Comparison of ENCODE assay signal across 22 mouse cellular contexts in genomic region chr1:186585571-186586164, GRCm38 (mm10).
A peak's percentile ranks its signal among the peaks of the same experiment; 100 is the strongest.
DNase-seq lines count a peak whose midpoint lies in the region; ATAC-seq and TF ChIP-seq lines count a peak whose summit lies in the region.
"Had no signal": no experiment of that assay in that cellular context is flagged by ENCODE, and none has a peak within 500 bp of the region (broad histone marks: within the 10 kb centered on the region; RNA-seq: fewer than 3 reads in every experiment).

No protein-coding gene starts in this region.

- no peak overlapping the region for H3K9ac ChIP-seq in heart, embryonic 14.5 days (ENCODE audit: low read length)
- no peak overlapping the region for H3K9ac ChIP-seq in intestine, embryonic 15.5 days
- H3K9ac ChIP-seq: forebrain, embryonic 13.5 days; neural tube, embryonic 12.5 days had no signal

- peaks cover 28 to 63% of the 10 kb centered on the region in 2 experiments for H3K4me1 ChIP-seq in heart, embryonic 14.5 days (ENCODE audit: control insufficient read depth in 2 of 2, insufficient read depth in 2 of 2, low read length in 2 of 2)
- peaks cover 29% of the 10 kb centered on the region for H3K4me1 ChIP-seq in embryonic fibroblast, embryonic 13.5 days (ENCODE audit: control insufficient read depth, insufficient read depth, low read length)
- no peaks in the 10 kb centered on the region for H3K4me1 ChIP-seq in intestine, embryonic 15.5 days (replicated peaks)
- H3K4me1 ChIP-seq: forebrain, embryonic 13.5 days; neural tube, embryonic 12.5 days had no signal

- ATAC-seq in heart, embryonic 14.5 days (ENCODE audit: insufficient number of reproducible peaks, insufficient read depth, low FRiP score, low read depth), result no peak
- no peak for ATAC-seq in intestine, embryonic 15.5 days
- ATAC-seq: forebrain, embryonic 13.5 days had no signal

- H3K27me3 ChIP-seq in heart, embryonic 14.5 days (ENCODE audit: control insufficient read depth, insufficient read depth, low read length), result no peaks in the 10 kb centered on the region
- H3K27me3 ChIP-seq in myocyte (ENCODE audit: control insufficient read depth, insufficient read depth, insufficient read length), result no peaks in the 10 kb centered on the region
- H3K27me3 ChIP-seq in intestine, embryonic 15.5 days (replicated peaks), result no peaks in the 10 kb centered on the region
- H3K27me3 ChIP-seq: CH12.LX; forebrain, embryonic 13.5 days; neural tube, embryonic 12.5 days had no signal

- TF ChIP-seq POLR2A in embryonic fibroblast, embryonic 13.5 days (IDR thresholded peaks at IDR 0.05; ENCODE audit: low read depth, low read length), result no peak
- no peak for TF ChIP-seq POLR2A in myocyte (IDR thresholded peaks at IDR 0.05; ENCODE audit: insufficient read length, low read depth)

- H3ac ChIP-seq in myocyte (ENCODE audit: control insufficient read depth, insufficient read length), result no peak overlapping the region

- H3K79me2 ChIP-seq in myocyte (ENCODE audit: control insufficient read depth, insufficient read depth), result no peaks in the 10 kb centered on the region

- no peak overlapping the region for H3K4me3 ChIP-seq in gastrocnemius, adult 2 months
- no peak overlapping the region for H3K4me3 ChIP-seq in heart, embryonic 14.5 days (ENCODE audit: control insufficient read depth in 1 of 2, insufficient read depth in 1 of 2, low read depth in 1 of 2, low read length in 2 of 2)
- H3K4me3 ChIP-seq in embryonic fibroblast, embryonic 13.5 days (ENCODE audit: insufficient read depth, low read length), result no peak overlapping the region
- no peak overlapping the region for H3K4me3 ChIP-seq in myocyte
- H3K4me3 ChIP-seq in intestine, embryonic 15.5 days (replicated peaks), result no peak overlapping the region
- H3K4me3 ChIP-seq: embryonic facial prominence, embryonic 10.5 days; forebrain, embryonic 13.5 days; layer of hippocampus, adult 2 months; neural tube, embryonic 12.5 days had no signal

- no peak overlapping the region for H3K4me2 ChIP-seq in heart, embryonic 14.5 days (ENCODE audit: low read length)
- peak overlapping the region; percentile 90 for H3K4me2 ChIP-seq in myocyte (ENCODE audit: low read depth)
- H3K4me2 ChIP-seq in intestine, embryonic 15.5 days (replicated peaks), result no peak overlapping the region
- H3K4me2 ChIP-seq: forebrain, embryonic 13.5 days; liver, embryonic 11.5 days; midbrain, embryonic 11.5 days; neural tube, embryonic 12.5 days had no signal

- DNase-seq in gastrocnemius, adult 2 months, result no peak
- no peak for DNase-seq in gastrocnemius, postnatal 36 days
- no peak for DNase-seq in heart, postnatal 14 days
- no peak for DNase-seq in kidney, adult 8-10 months
- DNase-seq: cerebellum, adult 2 months; gastrocnemius, postnatal 14 days; kidney, adult 18-20 months; kidney, postnatal 14 days; lung, adult 18-20 months; right cerebral cortex, postnatal 4 days had no signal

- H3K27ac ChIP-seq in gastrocnemius, adult 2 months, result peak overlapping the region; percentile 90; the same call in 1 of the 2 replicates
- H3K27ac ChIP-seq in heart, embryonic 14.5 days (replicated peaks in 1 of 2; ENCODE audit: control insufficient read depth in 1 of 2, insufficient read depth in 1 of 2, low read depth in 2 of 2, low read length in 2 of 2), result peak overlapping the region; percentile 66 to 96
- peak overlapping the region; percentile 84 for H3K27ac ChIP-seq in embryonic fibroblast, embryonic 13.5 days (ENCODE audit: insufficient read depth, low read length)
- no peak overlapping the region for H3K27ac ChIP-seq in intestine, embryonic 15.5 days
- H3K27ac ChIP-seq: embryonic facial prominence, embryonic 10.5 days; forebrain, embryonic 13.5 days; layer of hippocampus, adult 2 months; macrophage; neural tube, embryonic 12.5 days had no signal

- no peaks in the 10 kb centered on the region for H3K9me3 ChIP-seq in heart, embryonic 14.5 days (ENCODE audit: control insufficient read depth, low read length)
- H3K9me3 ChIP-seq in intestine, embryonic 15.5 days, result no peaks in the 10 kb centered on the region
- H3K9me3 ChIP-seq: embryonic facial prominence, embryonic 10.5 days; forebrain, embryonic 13.5 days; neural tube, embryonic 12.5 days had no signal

- no peaks in the 10 kb centered on the region for H3K36me3 ChIP-seq in heart, embryonic 14.5 days (ENCODE audit: control insufficient read depth, insufficient read depth, low read length)
- no peaks in the 10 kb centered on the region for H3K36me3 ChIP-seq in myocyte (ENCODE audit: control insufficient read depth, insufficient read depth)
- H3K36me3 ChIP-seq in intestine, embryonic 15.5 days, result no peaks in the 10 kb centered on the region
- H3K36me3 ChIP-seq: embryonic facial prominence, embryonic 10.5 days; neural tube, embryonic 12.5 days had no signal

- intact Hi-C loops in gastrocnemius, adult 2 months (cut with DNase I), result loop anchor here (5.0 kb wide), 1 partner anchor 117 kb away; no protein-coding TSS in a partner anchor
- intact Hi-C loops in gastrocnemius, postnatal 36 days (cut with DNase I), result loop anchor here (5.0 kb wide), 1 partner anchor 117 kb away; no protein-coding TSS in a partner anchor
- intact Hi-C loops in heart, postnatal 14 days (cut with DNase I), result no loop called here

- WGBS in heart, embryonic 14.5 days, result 41% methylated on average over 2 of the region's 2 CpGs
- 55% methylated on average over 2 of the region's 2 CpGs for WGBS in intestine, embryonic 15.5 days

- TF ChIP-seq CTCF in gastrocnemius, adult 2 months (IDR thresholded peaks at IDR 0.05), result no peak
- no peak for TF ChIP-seq CTCF in embryonic fibroblast, embryonic 13.5 days (IDR thresholded peaks at IDR 0.05; ENCODE audit: borderline replicate concordance, insufficient read depth, low read length)

TF ChIP-seq in myocyte, 11 proteins besides CTCF, POLR2A, EP300 and RAD21:
- TF ChIP-seq TCF12 (IDR thresholded peaks at IDR 0.05; ENCODE audit: insufficient read depth, poor library complexity, severe bottlenecking), result peak; percentile 31
- TF ChIP-seq SRF (IDR thresholded peaks at IDR 0.05; ENCODE audit: control insufficient read depth, insufficient read length, low read depth), result peak; percentile 73
- TF ChIP-seq MYOG (IDR thresholded peaks at IDR 0.05; ENCODE audit: control insufficient read depth in 1 of 3, insufficient read depth in 1 of 3, insufficient read length in 2 of 3, low read depth in 2 of 3), result peak in 2 of 3 experiments; percentile 46 to 68
- peak in 2 of 3 experiments; percentile 55 to 69 for TF ChIP-seq MYOD1 (IDR thresholded peaks at IDR 0.05; ENCODE audit: control insufficient read depth in 1 of 3, insufficient read length in 2 of 3, low read depth in 2 of 3)
- no peak for TF ChIP-seq USF1 (IDR thresholded peaks at IDR 0.05; ENCODE audit: low read depth)
- TF ChIP-seq TCF3 (IDR thresholded peaks at IDR 0.05; ENCODE audit: insufficient read length, low read depth), result peak; percentile 20
- no peak for TF ChIP-seq REST (IDR thresholded peaks at IDR 0.05; ENCODE audit: insufficient read depth, insufficient read length)
- no peak for TF ChIP-seq POLR2AphosphoS2 (IDR thresholded peaks at IDR 0.05; ENCODE audit: insufficient read length, low read depth)
TF ChIP-seq in myocyte: peak in this region for 5.
